Comparison of ENCODE assay signal across 9 mouse cellular contexts in the genomic region with DNA sequence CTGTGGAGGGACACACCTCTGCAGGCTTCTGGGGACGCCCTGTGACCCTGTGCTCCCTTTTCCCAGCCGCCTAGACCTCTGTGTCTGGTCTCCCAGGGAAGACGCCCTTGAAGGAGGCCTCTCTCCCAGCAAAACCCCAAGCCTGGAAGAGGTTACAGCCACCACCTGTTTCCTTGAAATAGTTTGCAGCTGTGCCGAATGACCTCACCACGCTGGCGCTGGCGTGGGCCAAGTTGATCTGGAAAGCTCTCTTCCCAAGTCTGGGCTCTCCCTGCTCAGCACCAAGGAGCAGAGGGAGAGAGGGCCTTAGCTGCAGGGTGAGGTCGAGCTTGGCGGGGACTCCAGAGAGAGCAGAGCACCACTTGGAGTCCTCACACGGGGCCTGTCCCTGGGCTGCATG. TPM values are rescaled to one million over a fixed set of nuclear protein-coding genes. Genes with fewer than 3 reads are reported as not detected.
DNase-seq lines count a peak whose midpoint lies in the region; ATAC-seq and TF ChIP-seq lines count a peak whose summit lies in the region.
"Had no signal": no experiment of that assay in that cellular context is flagged by ENCODE, and none has a peak within 500 bp of the region (broad histone marks: within the 10 kb centered on the region; RNA-seq: fewer than 3 reads in every experiment).

No protein-coding gene starts in this region.

- H3K4me1 ChIP-seq in cerebellum, adult 2 months (ENCODE audit: control insufficient read depth, insufficient read depth, low read length), result no peaks in the 10 kb centered on the region
- H3K4me1 ChIP-seq in heart, embryonic 15.5 days (replicated peaks), result peaks cover 8% of the 10 kb centered on the region
- H3K4me1 ChIP-seq in hindbrain, embryonic 12.5 days, result no peaks in the 10 kb centered on the region

- DNase-seq in cerebellum, postnatal 10 days, result peak; percentile 20 to 40
- DNase-seq in cerebellum, adult 2 months, result no peak
- DNase-seq in MN1 (ENCODE audit: low spot score), result peak; percentile 7
- peak; percentile 29 to 68 for DNase-seq in lung, postnatal 4 days
- DNase-seq in layer of hippocampus, postnatal 25 days (ENCODE audit: extremely low spot score in 1 of 2, low spot score in 1 of 2), result no peak
- no peak for DNase-seq in right cerebral cortex, postnatal 25 days
- DNase-seq: thymus, postnatal 25 days had no signal

- no peak for TF ChIP-seq POLR2A in cerebellum, adult 2 months (IDR thresholded peaks at IDR 0.05; ENCODE audit: borderline replicate concordance, insufficient read depth, low read length)

- no peak overlapping the region for H3K4me2 ChIP-seq in heart, embryonic 15.5 days
- H3K4me2 ChIP-seq in hindbrain, embryonic 12.5 days (replicated peaks), result no peak overlapping the region

- no peaks in the 10 kb centered on the region for H3K9me3 ChIP-seq in heart, embryonic 15.5 days (replicated peaks)
- H3K9me3 ChIP-seq in hindbrain, embryonic 12.5 days (replicated peaks), result no peaks in the 10 kb centered on the region

- no peaks in the 10 kb centered on the region for H3K36me3 ChIP-seq in heart, embryonic 15.5 days
- H3K36me3 ChIP-seq in hindbrain, embryonic 12.5 days, result no peaks in the 10 kb centered on the region

- no peaks in the 10 kb centered on the region for H3K27me3 ChIP-seq in cerebellum, adult 2 months (ENCODE audit: control insufficient read depth, insufficient read depth, low read length)
- 0 out of 2 replicates have a peak, but pooled peaks cover 4% of the 10 kb centered on the region for H3K27me3 ChIP-seq in heart, embryonic 15.5 days
- 0 out of 2 replicates have a peak, but pooled peaks cover 6% of the 10 kb centered on the region for H3K27me3 ChIP-seq in hindbrain, embryonic 12.5 days

- H3K9ac ChIP-seq in heart, embryonic 15.5 days, result no peak overlapping the region
- no peak overlapping the region for H3K9ac ChIP-seq in hindbrain, embryonic 12.5 days

- no peak overlapping the region for H3K27ac ChIP-seq in cerebellum, adult 2 months (ENCODE audit: insufficient read depth, low read length)
- H3K27ac ChIP-seq in heart, embryonic 15.5 days, result no peak overlapping the region
- no peak overlapping the region for H3K27ac ChIP-seq in hindbrain, embryonic 12.5 days

- 16% methylated on average over 10 of the region's 10 CpGs for WGBS in cerebellum, adult 2 months
- WGBS in heart, embryonic 15.5 days, result 43% methylated on average over 10 of the region's 10 CpGs
- 55% methylated on average over 10 of the region's 10 CpGs for WGBS in hindbrain, embryonic 12.5 days

- no peak overlapping the region for H3K4me3 ChIP-seq in cerebellum, adult 2 months (replicated peaks; ENCODE audit: insufficient read depth, low read depth, low read length)
- no peak overlapping the region for H3K4me3 ChIP-seq in heart, embryonic 15.5 days
- H3K4me3 ChIP-seq in hindbrain, embryonic 12.5 days, result no peak overlapping the region

- peak; percentile 79 for ATAC-seq in heart, embryonic 15.5 days (replicated peaks; ENCODE audit: insufficient number of reproducible peaks, insufficient read depth, low FRiP score, low read depth)
- ATAC-seq in hindbrain, embryonic 12.5 days (ENCODE audit: low FRiP score), result no peak

- TF ChIP-seq CTCF in cerebellum, adult 2 months (IDR thresholded peaks at IDR 0.05; ENCODE audit: borderline replicate concordance, insufficient read depth, low read depth, low read length), result no peak

RNA-seq across cellular contexts. Expression of a gene that starts 1.8 kb away (rescaled TPM):
- 9.0 and 10.7 TPM in 2 replicates for polyA plus RNA-seq in cerebellum, adult 2 months (2012; rRNA removed)
- polyA plus RNA-seq in heart, embryonic 15.5 days (2015; fragmentation: Nextera tagmentation; extraction: Ambion mirVana), result 1.6 and 4.8 TPM in 2 replicates
- 10 to 100 TPM; 27.8 to 34.7 TPM for total RNA-seq in layer of hippocampus, postnatal 25 days (2021)
- polyA plus RNA-seq in hindbrain, embryonic 12.5 days (2016; fragmentation: Nextera tagmentation; extraction: Ambion mirVana), result 6.7 and 8.0 TPM in 2 replicates

Comparison
In these comparisons a context has a peak if more than half of its experiments do, and no peak if none do; other contexts are left out.
1. DNase-seq: peak in cerebellum, postnatal 10 days (2 of 2), MN1 (single experiment) and lung, postnatal 4 days (2 of 2); none in cerebellum, adult 2 months (0 of 2), layer of hippocampus, postnatal 25 days (0 of 2) and right cerebral cortex, postnatal 25 days (single experiment).